Mouse (Mus musculus): ENCODE results near the gene Arhgef26.

Arhgef26 gene

GRCm38 (mm10) chr3:62338044-62338443, at the start of gene Arhgef26:
Gene Arhgef26 (plus strand): TSS chr3:62338344.
- DNase-seq: no peak

DNA sequence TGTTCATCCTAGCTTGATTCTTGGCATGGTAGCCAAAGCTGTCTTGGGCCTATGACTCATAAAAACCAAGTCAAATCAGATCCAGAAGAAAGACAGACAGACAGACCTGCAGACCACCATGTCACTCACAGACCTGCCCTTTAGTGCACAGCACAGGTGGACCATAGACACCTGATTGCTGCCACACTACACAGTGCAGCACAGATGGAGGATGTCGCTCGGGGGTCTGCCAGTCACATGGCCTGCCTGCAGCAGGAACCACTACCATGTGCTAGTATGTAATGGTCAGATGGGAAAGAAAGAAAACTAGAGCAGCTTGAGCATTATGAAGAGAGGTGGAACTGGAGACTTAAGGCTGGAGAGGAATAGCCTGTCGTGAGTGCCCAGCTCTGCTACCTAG, 27.7 kb upstream of the Arhgef26 start:
- no peak for DNase-seq

DNA sequence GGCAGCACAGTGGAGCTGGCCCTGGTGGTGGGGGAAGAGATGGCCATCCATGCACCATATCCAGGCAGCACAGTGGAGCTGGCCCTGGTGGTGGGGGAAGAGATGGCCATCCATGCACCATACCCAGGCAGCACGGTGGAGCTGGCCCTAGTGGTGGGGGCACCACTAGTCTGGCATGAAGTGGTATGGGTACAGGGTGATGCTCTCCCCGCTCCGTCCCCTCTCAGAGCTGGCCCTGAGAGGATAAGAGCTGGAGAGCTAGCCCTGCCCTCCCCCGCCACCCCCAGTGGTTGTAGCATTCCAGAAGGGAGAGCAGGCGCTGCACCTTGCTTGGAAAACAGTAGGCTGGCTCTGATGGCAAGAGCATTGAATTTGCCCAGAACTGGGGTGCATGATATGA, 26.9 kb upstream of the Arhgef26 start:
- no peak for DNase-seq

- DNase-seq: no peak
These were observed 13.4 kb upstream of the Arhgef26 start for GRCm38 (mm10) chr3:62324708-62325107.

DNA sequence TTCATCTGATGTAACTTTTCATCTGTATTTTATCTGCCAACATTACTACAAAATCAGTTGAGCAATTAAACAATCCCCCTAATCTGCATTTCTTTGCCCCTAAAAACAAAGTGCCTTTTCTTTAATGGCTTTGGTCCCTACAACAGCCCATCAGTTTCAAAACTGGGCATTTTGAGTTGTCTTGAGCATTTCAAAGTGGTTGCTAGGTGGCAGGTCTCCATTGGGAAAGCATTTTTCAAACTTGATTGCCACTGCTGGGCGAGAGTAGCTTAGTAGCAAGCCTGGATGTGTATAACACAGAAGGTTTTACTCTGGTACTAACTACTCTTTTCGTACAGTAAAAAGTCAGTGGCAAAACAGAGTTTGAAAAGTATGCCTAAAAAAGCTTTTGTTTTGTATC, 10.2 kb upstream of the Arhgef26 start:
- DNase-seq: no peak

- no peak for DNase-seq
These were observed 313 bp downstream of the Arhgef26 start for GRCm38 (mm10) chr3:62338461-62338853.

DNA sequence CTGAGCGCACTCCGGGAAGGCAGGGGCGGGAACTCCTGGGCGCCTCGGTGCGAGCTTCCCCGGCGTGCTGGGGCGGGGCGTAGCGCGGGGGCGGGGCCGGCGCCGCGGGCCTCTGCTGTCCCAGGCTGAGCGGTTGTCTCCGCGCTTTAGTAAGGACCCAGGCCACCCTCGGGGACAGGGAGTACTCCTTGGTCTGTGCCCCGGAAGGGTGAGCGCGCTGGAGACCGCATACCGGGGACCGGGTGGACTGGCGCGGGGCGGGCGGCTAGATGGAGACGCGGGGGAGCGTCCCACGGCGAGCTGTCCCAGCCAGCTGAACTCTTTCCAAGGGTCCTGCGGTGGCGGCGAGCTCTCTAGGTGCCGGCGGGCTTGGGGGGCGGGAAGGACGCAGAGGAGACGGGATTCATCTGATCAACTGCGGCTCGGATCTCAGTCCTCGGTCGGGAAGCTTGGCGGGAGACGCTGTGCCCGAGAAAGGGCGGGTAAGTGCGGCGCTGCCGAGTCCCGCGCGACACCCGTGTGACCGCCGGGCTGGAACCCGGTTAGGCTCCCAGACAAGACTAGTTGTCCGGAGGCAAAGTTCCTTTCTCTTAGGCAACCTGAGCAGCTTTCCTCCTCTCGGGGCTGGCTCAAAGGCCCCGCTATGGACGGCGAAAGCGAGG, 841 bp downstream of the Arhgef26 start:
- peak; percentile 29 to 56 for DNase-seq

GRCm38 (mm10) chr3:62339516-62340051, 1.4 kb downstream of the Arhgef26 start:
- DNase-seq: peak; percentile 12 to 26

DNA sequence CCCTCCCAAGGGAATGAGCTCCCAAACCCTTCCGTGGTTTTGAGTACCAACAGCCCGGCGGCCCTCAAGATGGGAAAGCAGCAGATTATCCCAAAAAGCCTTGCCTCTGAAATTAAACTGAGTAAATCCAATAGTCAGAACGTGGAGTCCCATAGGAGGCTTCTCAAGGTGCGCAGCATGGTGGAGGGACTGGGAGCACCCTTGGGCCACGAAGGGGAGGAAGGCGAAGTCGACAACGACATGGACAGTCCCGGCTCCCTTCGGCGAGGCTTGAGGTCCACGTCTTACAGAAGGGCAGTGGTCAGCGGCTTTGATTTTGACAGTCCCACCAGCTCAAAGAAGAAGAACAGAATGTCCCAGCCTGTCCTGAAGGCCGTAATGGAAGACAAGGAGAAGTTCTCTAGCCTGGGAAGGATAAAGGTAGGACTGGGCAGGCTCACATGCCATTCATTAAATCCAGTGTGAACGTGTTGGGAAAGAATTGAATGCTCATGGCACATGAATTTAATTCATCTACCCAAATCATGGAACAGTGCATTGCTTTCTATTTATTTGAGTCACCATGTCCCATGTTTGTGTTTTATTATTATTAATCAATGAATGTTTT, 2.1 kb downstream of the Arhgef26 start:
- no peak for DNase-seq

- DNase-seq: no peak
These were observed 2.7 kb downstream of the Arhgef26 start for GRCm38 (mm10) chr3:62340861-62341260.

GRCm38 (mm10) chr3:62341496-62342205, 3.5 kb downstream of the Arhgef26 start:
- no peak for DNase-seq

GRCm38 (mm10) chr3:62348514-62349217, 10.5 kb downstream of the Arhgef26 start:
- no peak for DNase-seq

DNA sequence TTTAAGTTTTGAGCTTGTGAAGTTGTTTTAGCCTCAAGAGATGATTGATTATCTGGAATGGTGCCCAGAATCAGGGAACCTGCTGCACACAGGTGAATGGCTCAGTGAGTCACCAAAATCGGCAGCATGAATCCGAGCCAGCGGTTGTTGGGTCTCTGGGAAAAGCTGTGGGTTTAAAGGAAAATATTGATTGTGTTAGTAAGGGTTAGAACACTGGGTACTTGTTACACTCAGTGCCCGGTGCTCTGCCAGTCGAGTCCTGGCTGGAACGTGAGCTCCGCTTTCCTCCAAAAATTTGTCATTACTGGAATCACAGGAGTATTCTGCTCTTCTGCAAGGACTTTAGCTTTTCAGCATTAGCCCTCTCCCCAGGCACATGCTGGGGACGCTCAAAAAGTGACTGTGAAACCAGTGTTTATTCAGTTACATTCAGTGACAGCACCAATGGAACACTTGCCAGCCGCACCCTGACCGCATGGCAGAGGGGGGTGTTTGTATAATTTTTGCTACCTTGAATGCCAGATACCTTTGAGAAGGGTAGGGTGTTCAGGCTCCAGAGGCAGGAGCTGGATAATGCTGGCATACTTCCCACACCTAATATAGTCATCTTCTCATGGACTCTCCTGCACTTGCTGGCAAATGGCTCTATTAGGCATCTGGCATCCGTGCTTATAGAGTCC, 11.2 kb downstream of the Arhgef26 start:
- DNase-seq: no peak

- DNase-seq: no peak
These were observed 13.9 kb downstream of the Arhgef26 start for GRCm38 (mm10) chr3:62352071-62352470.

- no peak for DNase-seq
These were observed 14.7 kb downstream of the Arhgef26 start for GRCm38 (mm10) chr3:62352876-62353275.

- DNase-seq: no peak
These were observed 29.7 kb downstream of the Arhgef26 start for GRCm38 (mm10) chr3:62367882-62368281.

DNA sequence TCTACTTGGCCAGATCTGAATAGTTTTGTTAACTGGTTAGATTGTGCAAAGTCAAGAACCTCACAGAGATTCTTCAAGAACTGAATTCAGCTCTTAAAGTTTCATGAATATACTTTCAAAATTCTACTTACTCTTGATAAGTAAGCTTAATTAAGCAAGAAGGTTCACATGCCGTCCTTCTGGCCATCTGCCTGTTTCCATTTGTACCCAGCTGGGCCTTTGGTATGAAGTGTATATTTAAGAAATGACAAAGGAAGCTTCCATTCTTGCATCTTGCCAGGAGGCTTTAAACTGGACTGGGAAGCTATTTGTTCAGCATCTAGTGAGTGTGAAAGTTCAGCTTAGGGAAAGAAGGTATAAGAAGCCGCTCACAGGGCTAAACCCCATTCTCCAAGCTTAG, 34.7 kb downstream of the Arhgef26 start:
- no peak for DNase-seq

GRCm38 (mm10) chr3:62374346-62374745, 36.2 kb downstream of the Arhgef26 start:
- DNase-seq: peak; percentile 11 to 55

GRCm38 (mm10) chr3:62374831-62375230, 36.7 kb downstream of the Arhgef26 start:
- DNase-seq: peak; percentile 56 to 80

- DNase-seq: no peak
These were observed 38.6 kb downstream of the Arhgef26 start for GRCm38 (mm10) chr3:62376719-62377118.

DNA sequence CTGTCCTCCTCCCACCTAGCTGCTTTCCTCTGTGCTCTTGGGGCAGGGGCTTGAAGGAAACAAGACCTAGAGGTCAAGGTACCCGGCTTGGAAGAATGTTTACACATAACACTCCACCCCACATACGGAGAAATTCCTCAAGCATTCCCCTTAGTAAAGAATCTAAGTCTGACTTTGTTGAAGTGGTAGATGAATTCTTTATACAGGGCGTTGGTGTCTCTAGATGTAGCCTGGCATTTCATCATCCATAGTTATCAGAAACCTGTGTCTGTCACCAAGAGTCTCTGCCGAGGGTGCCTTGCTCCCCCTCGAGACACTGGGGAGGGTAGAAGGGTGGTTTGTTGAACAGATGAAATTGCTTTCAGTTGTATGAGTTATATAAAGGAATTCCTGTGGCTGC, 41.8 kb downstream of the Arhgef26 start:
- DNase-seq: no peak

DNA sequence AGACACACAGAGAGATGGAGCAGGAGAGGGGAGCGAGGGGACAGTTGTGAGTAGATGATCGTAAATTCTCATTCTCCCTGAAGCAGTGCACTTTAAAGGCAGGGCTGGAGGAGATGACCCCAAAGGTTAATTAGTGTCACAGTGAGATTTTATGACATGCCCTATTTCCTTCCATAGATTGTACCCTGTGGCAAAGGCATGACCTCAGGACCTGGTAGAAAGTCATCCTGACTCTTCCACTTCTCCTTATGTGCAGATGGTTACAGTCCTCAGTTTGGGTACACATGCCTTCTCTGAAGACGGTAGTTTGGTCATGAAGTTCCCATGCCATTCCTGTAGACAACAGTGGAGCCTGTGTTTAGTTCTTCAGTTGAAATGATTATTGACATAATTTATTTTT, 42.3 kb downstream of the Arhgef26 start:
- no peak for DNase-seq

DNA sequence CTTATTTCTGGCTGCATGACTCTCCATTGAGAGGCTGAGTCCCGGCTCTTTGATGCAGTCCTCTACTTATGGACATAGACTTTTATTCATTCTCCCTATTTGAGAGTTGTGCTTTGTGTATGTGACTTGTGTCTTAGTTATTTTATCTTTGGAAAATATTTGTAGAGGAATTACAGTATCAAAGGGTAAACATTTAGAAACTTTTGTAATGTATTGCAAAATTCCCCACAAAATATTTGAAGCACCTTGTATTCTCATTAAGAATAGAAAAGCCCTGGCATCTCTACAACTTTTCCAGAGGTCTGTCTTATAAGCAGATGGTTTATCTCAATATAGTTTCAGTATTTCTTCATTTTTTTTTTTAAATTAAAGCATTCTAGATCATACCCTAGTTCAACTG, 44.7 kb downstream of the Arhgef26 start:
- no peak for DNase-seq

Data from kidney, adult 8-10 months (tissue).